Mouse (Mus musculus): ENCODE results near the gene Ccdc110. TPM values are rescaled to one million over a fixed set of nuclear protein-coding genes. Genes with fewer than 3 reads are reported as not detected.

Gene Ccdc110
- not detected for total RNA-seq (2023)

GRCm38 (mm10) chr8:45934582-45935014, at the start of gene Ccdc110:
Gene Ccdc110 (plus strand): TSS chr8:45934619.

DNA sequence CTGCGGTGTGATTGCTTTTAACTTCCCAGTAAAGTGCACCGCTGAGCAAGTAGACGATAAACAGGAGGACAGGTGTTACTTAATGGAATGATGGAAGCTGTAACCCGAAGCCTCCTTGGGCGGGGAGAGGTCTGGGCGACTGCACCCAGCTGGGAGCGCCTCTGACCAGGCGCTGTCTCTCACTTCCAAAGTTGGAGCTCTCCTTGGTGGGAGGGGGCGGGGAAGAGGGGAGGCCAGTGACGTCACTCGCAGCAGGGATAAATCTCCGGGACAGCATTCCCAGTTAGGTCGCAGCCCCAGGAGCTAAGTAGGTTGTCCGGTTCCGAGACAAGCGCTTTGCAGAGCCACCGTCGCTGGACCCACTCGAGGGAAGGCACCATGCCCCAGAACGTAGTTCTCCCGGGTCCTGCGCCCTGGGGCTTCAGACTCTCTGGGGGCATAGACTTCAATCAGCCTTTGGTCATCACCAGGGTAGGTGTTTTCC, 49.2 kb upstream of the Ccdc110 start, which contains the start of gene Pdlim3:
Gene Pdlim3, plus strand, starts transcription at position 260 of the 484 bp plus-strand sequence.

GRCm38 (mm10) chr8:45975126-45975836, 40.9 kb downstream of the Ccdc110 start, which contains the start of the genes 1700029J07Rik and Ufsp2:
Gene 1700029J07Rik (minus strand): TSS chr8:45975252.
Gene Ufsp2 (plus strand): TSS chr8:45975528.

Other genes with a start within 250 kb of the Ccdc110 start
- not detected for gene Pdlim3, start 49.2 kb upstream of the Ccdc110 start, total RNA-seq (2023)
- gene 1700029J07Rik, start 40.6 kb downstream of the Ccdc110 start, total RNA-seq (2023), result 1.7 TPM
- gene Ufsp2, start 40.9 kb downstream of the Ccdc110 start, total RNA-seq (2023), result 13.8 TPM
- not detected for gene Lrp2bp, start 64.7 kb downstream of the Ccdc110 start, total RNA-seq (2023)
- gene Ankrd37, start 71.1 kb downstream of the Ccdc110 start, total RNA-seq (2023), result 7.2 TPM
- 19.9 TPM for gene Cfap97, start 217.2 kb downstream of the Ccdc110 start, total RNA-seq (2023)
- 24.3 TPM for gene Snx25, start 217.5 kb downstream of the Ccdc110 start, total RNA-seq (2023)

All from CD8-positive naive resting alpha-beta T cell, adult 57 days (primary cell).